In genomic region chr12:79429507-79430291, GRCm38 (mm10) we compare ENCODE assay signal across 12 mouse cellular contexts.
A peak's percentile ranks its signal among the peaks of the same experiment; 100 is the strongest.
DNase-seq lines count a peak whose midpoint lies in the region; ATAC-seq and TF ChIP-seq lines count a peak whose summit lies in the region.
"Had no signal": no experiment of that assay in that cellular context is flagged by ENCODE, and none has a peak within 500 bp of the region (broad histone marks: within the 10 kb centered on the region; RNA-seq: fewer than 3 reads in every experiment).

No protein-coding gene starts in this region.

- H3K4me1 ChIP-seq in kidney, postnatal 0 days (replicated peaks; ENCODE audit: insufficient read depth, low read length) = no peaks in the 10 kb centered on the region
- H3K4me1 ChIP-seq in kidney, adult 2 months (ENCODE audit: control insufficient read depth, insufficient read depth, low read length) = no peaks in the 10 kb centered on the region
- H3K4me1 ChIP-seq in embryonic facial prominence, embryonic 11.5 days (ENCODE audit: control insufficient read depth, insufficient read depth, low read length) = no peaks in the 10 kb centered on the region
- H3K4me1 ChIP-seq: hindbrain, embryonic 15.5 days had no signal

- no peak overlapping the region for H3K9ac ChIP-seq in kidney, postnatal 0 days (ENCODE audit: low read depth, low read length)
- no peak overlapping the region for H3K9ac ChIP-seq in embryonic facial prominence, embryonic 11.5 days (replicated peaks; ENCODE audit: low read length)
- H3K9ac ChIP-seq: hindbrain, embryonic 15.5 days had no signal

- no peak overlapping the region for H3K4me3 ChIP-seq in kidney, postnatal 0 days (replicated peaks; ENCODE audit: low read depth, low read length)
- H3K4me3 ChIP-seq in kidney, adult 2 months (ENCODE audit: insufficient read depth, low read depth, low read length) = no peak overlapping the region
- no peak overlapping the region for H3K4me3 ChIP-seq in embryonic facial prominence, embryonic 11.5 days (ENCODE audit: low read depth, low read length)
- H3K4me3 ChIP-seq: erythroblast, embryonic 14.5 days; hindbrain, embryonic 15.5 days had no signal

- no peaks in the 10 kb centered on the region for H3K9me3 ChIP-seq in kidney, postnatal 0 days (replicated peaks; ENCODE audit: low read length)
- H3K9me3 ChIP-seq in embryonic facial prominence, embryonic 11.5 days (replicated peaks; ENCODE audit: control insufficient read depth, low read length) = no peaks in the 10 kb centered on the region
- H3K9me3 ChIP-seq: hindbrain, embryonic 15.5 days had no signal

- H3K27me3 ChIP-seq in kidney, postnatal 0 days (ENCODE audit: insufficient read depth, low read length) = no peaks in the 10 kb centered on the region
- H3K27me3 ChIP-seq in kidney, adult 2 months (replicated peaks; ENCODE audit: control insufficient read depth, insufficient read depth, low read length) = no peaks in the 10 kb centered on the region
- no peaks in the 10 kb centered on the region for H3K27me3 ChIP-seq in embryonic facial prominence, embryonic 11.5 days (ENCODE audit: control insufficient read depth, insufficient read depth, low read length)
- H3K27me3 ChIP-seq: hindbrain, embryonic 15.5 days had no signal

- TF ChIP-seq CTCF in kidney, postnatal 0 days (IDR thresholded peaks at IDR 0.05; ENCODE audit: low read depth) = no peak
- TF ChIP-seq CTCF in kidney, adult 2 months (conservative IDR thresholded peaks at IDR 0.05; ENCODE audit: insufficient read depth, insufficient read length, low read depth, low read length) = no peak

- no peak for TF ChIP-seq POLR2A in kidney, adult 2 months (IDR thresholded peaks at IDR 0.05; ENCODE audit: low read depth, low read length)

- intact Hi-C loops in left cerebral cortex, postnatal 14 days (cut with DNase I) = no loop called here

- no peak overlapping the region for H3K27ac ChIP-seq in kidney, postnatal 0 days
- no peak overlapping the region for H3K27ac ChIP-seq in kidney, adult 2 months (ENCODE audit: insufficient read depth, low read depth, low read length)
- H3K27ac ChIP-seq in embryonic facial prominence, embryonic 11.5 days (replicated peaks; ENCODE audit: low read depth, low read length) = peak overlapping the region; percentile 31; the same call in 1 of the 2 replicates
- H3K27ac ChIP-seq: hindbrain, embryonic 15.5 days; macrophage had no signal

- no peak overlapping the region for H3K4me2 ChIP-seq in kidney, postnatal 0 days (ENCODE audit: low read length)
- no peak overlapping the region for H3K4me2 ChIP-seq in embryonic facial prominence, embryonic 11.5 days (ENCODE audit: low read depth, low read length)
- H3K4me2 ChIP-seq: hindbrain, embryonic 15.5 days had no signal

- no peaks in the 10 kb centered on the region for H3K36me3 ChIP-seq in kidney, postnatal 0 days (ENCODE audit: insufficient read depth, low read length)
- no peaks in the 10 kb centered on the region for H3K36me3 ChIP-seq in kidney, adult 2 months (ENCODE audit: control insufficient read depth, insufficient read depth, low read length)
- no peaks in the 10 kb centered on the region for H3K36me3 ChIP-seq in embryonic facial prominence, embryonic 11.5 days (replicated peaks; ENCODE audit: control insufficient read depth, insufficient read depth, low read depth, low read length)
- H3K36me3 ChIP-seq: hindbrain, embryonic 15.5 days had no signal

- peak; percentile 34 for DNase-seq in kidney, postnatal 0 days (ENCODE audit: low spot score)
- no peak for DNase-seq in kidney, adult 2 months
- DNase-seq in MN1 (ENCODE audit: low spot score) = peak; percentile 35
- DNase-seq in embryonic facial prominence, embryonic 11.5 days (ENCODE audit: low spot score) = no peak
- peak; percentile 60 for DNase-seq in naive thymus-derived CD4-positive, alpha-beta T cell, adult 2 months (ENCODE audit: low read depth)
- no peak for DNase-seq in embryo, embryonic 9.5 days (ENCODE audit: extremely low spot score)
- DNase-seq in left cerebral cortex, postnatal 14 days (ENCODE audit: low spot score in 2 of 2) = no peak
- DNase-seq: cerebellum, postnatal 14 days; liver had no signal

- ATAC-seq in kidney, postnatal 0 days (replicated peaks; ENCODE audit: low FRiP score, low read depth) = no peak
- ATAC-seq in embryonic facial prominence, embryonic 11.5 days (replicated peaks; ENCODE audit: insufficient number of reproducible peaks, low FRiP score, low TSS enrichment, low read depth) = no peak

- WGBS in kidney, postnatal 0 days = 43% methylated on average over 7 of the region's 7 CpGs
- 66% methylated on average over 7 of the region's 7 CpGs for WGBS in kidney, adult 2 months
- WGBS in embryonic facial prominence, embryonic 11.5 days = 57% methylated on average over 7 of the region's 7 CpGs

Comparison
In these comparisons a context has a peak if more than half of its experiments do, and no peak if none do; other contexts are left out.
1. DNase-seq: peak in kidney, postnatal 0 days (single experiment), MN1 (single experiment) and naive thymus-derived CD4-positive, alpha-beta T cell, adult 2 months (single experiment); none in kidney, adult 2 months (single experiment), embryonic facial prominence, embryonic 11.5 days (single experiment), embryo, embryonic 9.5 days (single experiment) and left cerebral cortex, postnatal 14 days (0 of 2).